Mouse (Mus musculus): Measurements from ENCODE around the gene Frrs1. TPM values are rescaled to one million over a fixed set of nuclear protein-coding genes. Genes with fewer than 3 reads are reported as not detected.
A peak's percentile ranks its signal among the peaks of the same experiment; 100 is the strongest.

Gene Frrs1
- polyA plus RNA-seq, 1 experiment from 2014 or later = 37.6 TPM

- no peak overlapping the region for H3K4me2 ChIP-seq
- WGBS (ENCODE audit: insufficient replicate concordance) = 89% methylated on average over 14 of the region's 14 CpGs
- peaks cover 97% of the 10 kb centered on the region for H3K36me3 ChIP-seq
- H3K4me1 ChIP-seq (replicated peaks) = no peaks in the 10 kb centered on the region
- H3K27me3 ChIP-seq = no peaks in the 10 kb centered on the region
- DNase-seq (no peak), ATAC-seq (ENCODE audit: low read depth) (no peak)
- no peak overlapping the region for H3K4me3 ChIP-seq (replicated peaks)
- no peak overlapping the region for H3K9ac ChIP-seq
- H3K9me3 ChIP-seq (replicated peaks) = no peaks in the 10 kb centered on the region
- H3K27ac ChIP-seq = no peak overlapping the region
These were observed 23.1 kb downstream of the Frrs1 start for GRCm38 (mm10) chr3:116882221-116882960.

- Histone ChIP-seq H3K36me3 (peaks cover 94% of the 10 kb centered on the region), H3K9me3 (replicated peaks) (no peaks in the 10 kb centered on the region), H3K9ac (no peak overlapping the region), H3K4me3 (replicated peaks) (no peak overlapping the region), H3K4me1 (replicated peaks) (no peaks in the 10 kb centered on the region), H3K27ac (no peak overlapping the region), H3K27me3 (no peaks in the 10 kb centered on the region), H3K4me2 (no peak overlapping the region)
- ATAC-seq (ENCODE audit: low read depth) (no peak), DNase-seq (no peak)
- 89% methylated on average over 8 of the region's 8 CpGs for WGBS (ENCODE audit: insufficient replicate concordance)
These were observed 25.7 kb downstream of the Frrs1 start for GRCm38 (mm10) chr3:116884941-116885340.

- no peak for ATAC-seq (ENCODE audit: low read depth)
- Histone ChIP-seq H3K9ac (no peak overlapping the region), H3K4me1 (replicated peaks) (peaks cover 7% of the 10 kb centered on the region; the same call in 1 of the 2 replicates), H3K9me3 (replicated peaks) (no peaks in the 10 kb centered on the region), H3K4me2 (no peak overlapping the region), H3K4me3 (replicated peaks) (no peak overlapping the region), H3K27me3 (no peaks in the 10 kb centered on the region), H3K36me3 (peaks cover 90% of the 10 kb centered on the region), H3K27ac (no peak overlapping the region)
- DNase-seq = no peak
- WGBS (ENCODE audit: insufficient replicate concordance) = 91% methylated on average over 7 of the region's 7 CpGs
These were observed 30.1 kb downstream of the Frrs1 start for GRCm38 (mm10) chr3:116889358-116889757.

- no peak for DNase-seq
- Histone ChIP-seq H3K27me3 (no peaks in the 10 kb centered on the region), H3K4me3 (replicated peaks) (no peak overlapping the region), H3K4me1 (replicated peaks) (peaks cover 7% of the 10 kb centered on the region; the same call in 1 of the 2 replicates), H3K36me3 (peaks cover 90% of the 10 kb centered on the region), H3K27ac (no peak overlapping the region), H3K9me3 (replicated peaks) (no peaks in the 10 kb centered on the region), H3K4me2 (no peak overlapping the region), H3K9ac (no peak overlapping the region)
- ATAC-seq (ENCODE audit: low read depth) = no peak
- 89% methylated on average over 4 of the region's 4 CpGs for WGBS (ENCODE audit: insufficient replicate concordance)
These were observed 31.3 kb downstream of the Frrs1 start for GRCm38 (mm10) chr3:116890576-116890975.

- Histone ChIP-seq H3K4me2 (no peak overlapping the region), H3K36me3 (peaks cover 90% of the 10 kb centered on the region), H3K27me3 (no peaks in the 10 kb centered on the region), H3K9ac (no peak overlapping the region), H3K27ac (no peak overlapping the region), H3K4me3 (replicated peaks) (no peak overlapping the region), H3K4me1 (replicated peaks) (peaks cover 7% of the 10 kb centered on the region; the same call in 1 of the 2 replicates), H3K9me3 (replicated peaks) (no peaks in the 10 kb centered on the region)
- DNase-seq = no peak
- no peak for ATAC-seq (ENCODE audit: low read depth)
- 92% methylated on average over 17 of the region's 17 CpGs for WGBS (ENCODE audit: insufficient replicate concordance)
These were observed 32.4 kb downstream of the Frrs1 start for GRCm38 (mm10) chr3:116891436-116892205.

- Histone ChIP-seq H3K4me3 (replicated peaks) (no peak overlapping the region), H3K27me3 (no peaks in the 10 kb centered on the region), H3K27ac (no peak overlapping the region), H3K9ac (no peak overlapping the region), H3K9me3 (replicated peaks) (no peaks in the 10 kb centered on the region), H3K4me1 (replicated peaks) (peaks cover 7% of the 10 kb centered on the region; the same call in 1 of the 2 replicates), H3K4me2 (no peak overlapping the region), H3K36me3 (peaks cover 90% of the 10 kb centered on the region)
- ATAC-seq (ENCODE audit: low read depth) = no peak
- WGBS (ENCODE audit: insufficient replicate concordance) = 89% methylated on average over 6 of the region's 6 CpGs
- DNase-seq = no peak
These were observed 32.9 kb downstream of the Frrs1 start for GRCm38 (mm10) chr3:116892206-116892563.

GRCm38 (mm10) chr3:116892872-116893271, 33.6 kb downstream of the Frrs1 start:
- ATAC-seq (ENCODE audit: low read depth) = peak; percentile 49
- Histone ChIP-seq H3K4me1 (replicated peaks) (peaks cover 7% of the 10 kb centered on the region; the same call in 1 of the 2 replicates), H3K9ac (no peak overlapping the region), H3K4me3 (replicated peaks) (no peak overlapping the region), H3K4me2 (no peak overlapping the region), H3K27ac (no peak overlapping the region), H3K27me3 (no peaks in the 10 kb centered on the region), H3K36me3 (peaks cover 90% of the 10 kb centered on the region), H3K9me3 (replicated peaks) (no peaks in the 10 kb centered on the region)
- DNase-seq = no peak
- 60% methylated on average over 9 of the region's 9 CpGs for WGBS (ENCODE audit: insufficient replicate concordance)

- Histone ChIP-seq H3K4me3 (replicated peaks) (no peak overlapping the region), H3K27ac (no peak overlapping the region), H3K4me1 (replicated peaks) (no peaks in the 10 kb centered on the region), H3K36me3 (peaks cover 85% of the 10 kb centered on the region), H3K9me3 (replicated peaks) (no peaks in the 10 kb centered on the region), H3K9ac (no peak overlapping the region), H3K27me3 (no peaks in the 10 kb centered on the region), H3K4me2 (no peak overlapping the region)
- no peak for DNase-seq
- 47% methylated on average over 6 of the region's 6 CpGs for WGBS (ENCODE audit: insufficient replicate concordance)
- ATAC-seq (ENCODE audit: low read depth) = no peak
These were observed 44.9 kb downstream of the Frrs1 start for GRCm38 (mm10) chr3:116904158-116904557.

GRCm38 (mm10) chr3:116905898-116906297, 46.6 kb downstream of the Frrs1 start:
- Histone ChIP-seq H3K4me1 (replicated peaks) (no peaks in the 10 kb centered on the region), H3K4me2 (no peak overlapping the region), H3K9me3 (replicated peaks) (no peaks in the 10 kb centered on the region), H3K4me3 (replicated peaks) (no peak overlapping the region), H3K27ac (no peak overlapping the region), H3K27me3 (no peaks in the 10 kb centered on the region), H3K36me3 (peaks cover 67% of the 10 kb centered on the region), H3K9ac (no peak overlapping the region)
- DNase-seq (no peak), ATAC-seq (ENCODE audit: low read depth) (no peak)
- 89% methylated on average over 16 of the region's 16 CpGs for WGBS (ENCODE audit: insufficient replicate concordance)

GRCm38 (mm10) chr3:116906596-116906995, 47.3 kb downstream of the Frrs1 start:
- Histone ChIP-seq H3K9ac (no peak overlapping the region), H3K4me2 (no peak overlapping the region), H3K9me3 (replicated peaks) (no peaks in the 10 kb centered on the region), H3K4me1 (replicated peaks) (no peaks in the 10 kb centered on the region), H3K27ac (no peak overlapping the region), H3K27me3 (no peaks in the 10 kb centered on the region), H3K4me3 (replicated peaks) (no peak overlapping the region), H3K36me3 (peaks cover 60% of the 10 kb centered on the region)
- DNase-seq (no peak), ATAC-seq (ENCODE audit: low read depth) (no peak)
- WGBS (ENCODE audit: insufficient replicate concordance) = 89% methylated on average over 9 of the region's 9 CpGs

- Histone ChIP-seq H3K27me3 (no peaks in the 10 kb centered on the region), H3K9me3 (replicated peaks) (no peaks in the 10 kb centered on the region), H3K4me1 (replicated peaks) (no peaks in the 10 kb centered on the region), H3K4me3 (replicated peaks) (no peak overlapping the region), H3K4me2 (no peak overlapping the region), H3K36me3 (no peaks in the 10 kb centered on the region), H3K9ac (no peak overlapping the region), H3K27ac (no peak overlapping the region)
- DNase-seq = no peak
- no peak for ATAC-seq (ENCODE audit: low read depth)
- WGBS (ENCODE audit: insufficient replicate concordance) = 58% methylated on average over 6 of the region's 6 CpGs
These were observed 55.1 kb downstream of the Frrs1 start for GRCm38 (mm10) chr3:116914374-116914773.

Measured in liver, embryonic 13.5 days (tissue).